Mouse (Mus musculus): ENCODE results near the gene Clec4e. TPM values are rescaled to one million over a fixed set of nuclear protein-coding genes. Genes with fewer than 3 reads are reported as not detected.

Clec4e gene
- total and polyA plus RNA-seq, 3 experiments, result not detected

- TF ChIP-seq MYC (IDR thresholded peaks at IDR 0.05; ENCODE audit: low read depth, low read length), result no peak
- TF ChIP-seq ZKSCAN1 (IDR thresholded peaks at IDR 0.05; ENCODE audit: borderline replicate concordance, low read depth, low read length), result no peak
- no peak for TF ChIP-seq MAX (IDR thresholded peaks at IDR 0.05; ENCODE audit: low read length)
- no peak for TF ChIP-seq EP300 (IDR thresholded peaks at IDR 0.05; ENCODE audit: low read length)
- TF ChIP-seq UBTF (IDR thresholded peaks at IDR 0.05; ENCODE audit: low read depth, low read length), result no peak
- no peak for TF ChIP-seq TBP (conservative IDR thresholded peaks at IDR 0.05; ENCODE audit: low read depth, low read length)
- no peak for TF ChIP-seq JUN (IDR thresholded peaks at IDR 0.05; ENCODE audit: insufficient read depth, low read depth, low read length)
- no peak for TF ChIP-seq CTCF (conservative IDR thresholded peaks at IDR 0.05 in 1 of 2, IDR thresholded peaks at IDR 0.05 in 1 of 2; ENCODE audit: low read depth in 2 of 2, low read length in 2 of 2)
- TF ChIP-seq SMC3 (IDR thresholded peaks at IDR 0.05; ENCODE audit: low read depth, low read length), result no peak
- no peaks in the 10 kb centered on the region for H3K4me1 ChIP-seq (ENCODE audit: control insufficient read depth in 1 of 2, insufficient read depth in 2 of 2)
Measured at GRCm38 (mm10) chr6:123279443-123279842, 10.2 kb downstream of the Clec4e start.

GRCm38 (mm10) chr6:123266945-123267344 lies 22.7 kb downstream of the Clec4e start:
- H3K27me3 ChIP-seq (replicated peaks), result no peaks in the 10 kb centered on the region
- H3K4me3 ChIP-seq (replicated peaks in 1 of 3; ENCODE audit: low read depth in 2 of 3, low read length in 2 of 3, poor library complexity in 1 of 3), result no peak overlapping the region
- no peak overlapping the region for H3K9ac ChIP-seq (ENCODE audit: insufficient read depth, low read depth)
- no peaks in the 10 kb centered on the region for H3K36me3 ChIP-seq (replicated peaks in 1 of 2; ENCODE audit: control insufficient read depth in 1 of 2, insufficient read depth in 1 of 2, low read length in 1 of 2)
- no peak overlapping the region for H3K27ac ChIP-seq (ENCODE audit: insufficient read depth, low read depth)
- H3K4me1 ChIP-seq (ENCODE audit: control insufficient read depth in 1 of 2, insufficient read depth in 2 of 2), result peaks cover 3 to 8% of the 10 kb centered on the region in 2 experiments
- no peaks in the 10 kb centered on the region for H3K9me3 ChIP-seq (replicated peaks; ENCODE audit: low read length)
- no peak for DNase-seq (ENCODE audit: extremely low read depth)
- in situ Hi-C loops (cut with MboI; ENCODE audit: low pct_ligation_motif_present, low pct_unique_long_range_greater_than_20kb, low sequenced_read_pairs), result no loop called here
- H3K79me2 ChIP-seq (replicated peaks; ENCODE audit: control insufficient read depth, extremely low read depth, insufficient read depth, poor library complexity, severe bottlenecking), result no peaks in the 10 kb centered on the region
- dilution Hi-C loops (cut with MboI; ENCODE audit: extremely low pct_ligation_motif_present, extremely low pct_unique_long_range_greater_than_20kb, low sequenced_read_pairs), result no loop called here
- no peak for TF ChIP-seq MYC (IDR thresholded peaks at IDR 0.05; ENCODE audit: low read depth, low read length)
- TF ChIP-seq ETS1 (conservative IDR thresholded peaks at IDR 0.05; ENCODE audit: low read depth, low read length), result no peak
- no peak for TF ChIP-seq JUN (IDR thresholded peaks at IDR 0.05; ENCODE audit: insufficient read depth, low read depth, low read length)
- no peak for TF ChIP-seq UBTF (IDR thresholded peaks at IDR 0.05; ENCODE audit: low read depth, low read length)
- TF ChIP-seq TCF12 (IDR thresholded peaks at IDR 0.05; ENCODE audit: low read depth, low read length), result no peak
- no peak for TF ChIP-seq JUND (conservative IDR thresholded peaks at IDR 0.05; ENCODE audit: low read depth, low read length)
- no peak for TF ChIP-seq MEF2A (IDR thresholded peaks at IDR 0.05; ENCODE audit: borderline replicate concordance, low read depth, low read length)
- no peak for TF ChIP-seq CHD1 (IDR thresholded peaks at IDR 0.05; ENCODE audit: low read depth, low read length)
- no peak for TF ChIP-seq CTCF (conservative IDR thresholded peaks at IDR 0.05 in 1 of 2, IDR thresholded peaks at IDR 0.05 in 1 of 2; ENCODE audit: low read depth in 2 of 2, low read length in 2 of 2)
- no peak for TF ChIP-seq ZKSCAN1 (IDR thresholded peaks at IDR 0.05; ENCODE audit: borderline replicate concordance, low read depth, low read length)
- no peak for TF ChIP-seq EP300 (IDR thresholded peaks at IDR 0.05; ENCODE audit: low read length)
- no peak for TF ChIP-seq RAD21 (IDR thresholded peaks at IDR 0.05; ENCODE audit: low read depth, low read length)
- no peak for TF ChIP-seq GABPA (IDR thresholded peaks at IDR 0.05; ENCODE audit: insufficient replicate concordance, low read depth, low read length)
- no peak overlapping the region for H3K4me2 ChIP-seq (ENCODE audit: insufficient read depth, low read depth, poor library complexity, severe bottlenecking)

More at GRCm38 (mm10) chr6:123279443-123279842, 10.2 kb downstream of the Clec4e start:
- Histone ChIP-seq H3K27ac (ENCODE audit: insufficient read depth, low read depth) (no peak overlapping the region), H3K4me3 (replicated peaks in 1 of 3; ENCODE audit: low read depth in 2 of 3, low read length in 2 of 3, poor library complexity in 1 of 3) (no peak overlapping the region), H3K4me2 (ENCODE audit: insufficient read depth, low read depth, poor library complexity, severe bottlenecking) (no peak overlapping the region), H3K27me3 (replicated peaks) (peaks cover 19% of the 10 kb centered on the region), H3K9ac (ENCODE audit: insufficient read depth, low read depth) (no peak overlapping the region), H3K36me3 (replicated peaks in 1 of 2; ENCODE audit: control insufficient read depth in 1 of 2, insufficient read depth in 1 of 2, low read length in 1 of 2) (no peaks in the 10 kb centered on the region), H3K9me3 (replicated peaks; ENCODE audit: low read length) (no peaks in the 10 kb centered on the region), H3K79me2 (replicated peaks; ENCODE audit: control insufficient read depth, extremely low read depth, insufficient read depth, poor library complexity, severe bottlenecking) (no peaks in the 10 kb centered on the region)
- no peak for DNase-seq (ENCODE audit: extremely low read depth)
- in situ Hi-C loops (cut with MboI; ENCODE audit: low pct_ligation_motif_present, low pct_unique_long_range_greater_than_20kb, low sequenced_read_pairs) (no loop called here), dilution Hi-C loops (cut with MboI; ENCODE audit: extremely low pct_ligation_motif_present, extremely low pct_unique_long_range_greater_than_20kb, low sequenced_read_pairs) (no loop called here)
